Mouse (Mus musculus) ES-E14 (cell line): ENCODE measurements at regions not wholly inside any gene's neighbourhood (a gene's known extent, or its start where the extent isn't known, plus 50 kb on each side); places are given as distances from the start of the nearest gene placed in this dataset.

Source experiments
- HCFC1 ChIP-seq: IDR thresholded peaks from 2 replicates; pipeline ENCODE4 v1.6.1; 2012; ENCODE audit warnings: low read length, inconsistent platforms, borderline replicate concordance; ENCODE audit not compliant: insufficient read depth
- MAFK ChIP-seq: IDR thresholded peaks from 2 replicates; pipeline ENCODE4 v1.6.1; 2014; ENCODE audit warnings: mild to moderate bottlenecking, low read depth, low read length, inconsistent platforms; ENCODE audit not compliant: insufficient read depth

DNA sequence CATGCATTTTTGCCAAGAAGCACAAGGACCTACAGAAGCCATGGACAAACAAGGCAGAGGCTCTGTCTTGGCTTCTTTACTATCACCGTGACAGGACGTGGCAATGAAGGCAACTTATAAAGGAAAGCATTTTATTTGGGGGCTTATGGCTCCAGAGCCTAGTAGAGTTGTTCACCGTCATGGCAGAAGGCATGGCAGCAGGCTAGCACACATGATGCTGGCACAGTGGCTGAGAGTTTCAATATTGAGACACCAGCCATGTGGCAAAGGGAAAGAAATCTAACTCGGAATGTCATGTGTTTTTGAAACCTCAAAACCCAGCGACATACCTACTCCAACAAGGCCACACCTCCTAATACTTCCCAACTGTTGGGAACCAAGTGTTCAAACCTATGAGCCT, 83.4 kb upstream of the Krr1 start:
- TF ChIP-seq HCFC1 (no peak), MAFK (no peak)
